Mouse (Mus musculus): ENCODE measurements around the gene Vmn1r21. TPM values are rescaled to one million over a fixed set of nuclear protein-coding genes. Genes with fewer than 3 reads are reported as not detected.

Gene Vmn1r21
- polyA plus RNA-seq, 1 experiment from 2014 or later, result not detected

GRCm38 (mm10) chr6:57805218-57806069 is 44.7 kb downstream of the Vmn1r21 start:
- Histone ChIP-seq H3K27ac (ENCODE audit: low read depth, low read length) (no peak overlapping the region), H3K4me3 (ENCODE audit: low read depth, low read length) (no peak overlapping the region), H3K27me3 (replicated peaks; ENCODE audit: control insufficient read depth, insufficient read depth, low read length) (no peaks in the 10 kb centered on the region), H3K9me3 (ENCODE audit: control insufficient read depth) (no peaks in the 10 kb centered on the region), H3K4me1 (replicated peaks; ENCODE audit: control insufficient read depth, insufficient read depth, low read length) (no peaks in the 10 kb centered on the region), H3K36me3 (ENCODE audit: control insufficient read depth, insufficient read depth) (no peaks in the 10 kb centered on the region), H3K4me2 (replicated peaks; ENCODE audit: low read depth) (no peak overlapping the region), H3K9ac (ENCODE audit: low read depth, low read length) (no peak overlapping the region)
- no peak for ATAC-seq
- WGBS, result 90% methylated on average over 5 of the region's 5 CpGs
- TF ChIP-seq CTCF (IDR thresholded peaks at IDR 0.05; ENCODE audit: low read depth), result no peak

DNA sequence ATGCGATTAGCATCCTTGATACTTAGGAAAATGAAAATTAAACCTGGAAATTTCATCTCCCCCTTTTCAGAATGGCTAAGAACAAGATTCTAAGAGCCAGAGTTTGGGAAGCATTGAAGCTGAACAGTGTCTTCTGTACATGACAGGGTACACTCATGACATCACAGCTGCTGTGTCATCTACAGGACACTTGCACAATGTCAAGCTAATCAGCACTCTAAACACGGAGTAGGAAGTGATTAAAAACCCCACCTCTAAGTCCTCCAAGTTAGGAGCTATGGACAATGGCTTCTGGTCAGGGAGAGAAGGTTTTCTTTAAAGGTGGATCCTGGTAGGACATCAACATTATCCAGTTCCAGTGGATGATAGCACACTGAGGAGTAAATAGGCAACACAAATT is 47.0 kb downstream of the Vmn1r21 start:
- H3K27ac ChIP-seq (ENCODE audit: low read depth, low read length), result no peak overlapping the region
- no peak overlapping the region for H3K9ac ChIP-seq (ENCODE audit: low read depth, low read length)
- no peak for ATAC-seq
- H3K36me3 ChIP-seq (ENCODE audit: control insufficient read depth, insufficient read depth), result no peaks in the 10 kb centered on the region
- H3K4me1 ChIP-seq (replicated peaks; ENCODE audit: control insufficient read depth, insufficient read depth, low read length), result no peaks in the 10 kb centered on the region
- no peaks in the 10 kb centered on the region for H3K27me3 ChIP-seq (replicated peaks; ENCODE audit: control insufficient read depth, insufficient read depth, low read length)
- no peak overlapping the region for H3K4me2 ChIP-seq (replicated peaks; ENCODE audit: low read depth)
- no peak for TF ChIP-seq CTCF (IDR thresholded peaks at IDR 0.05; ENCODE audit: low read depth)
- 65% methylated on average over 2 of the region's 2 CpGs for WGBS
- H3K9me3 ChIP-seq (ENCODE audit: control insufficient read depth), result no peaks in the 10 kb centered on the region
- H3K4me3 ChIP-seq (ENCODE audit: low read depth, low read length), result no peak overlapping the region

- no peaks in the 10 kb centered on the region for H3K4me1 ChIP-seq (replicated peaks; ENCODE audit: control insufficient read depth, insufficient read depth, low read length)
- no peaks in the 10 kb centered on the region for H3K27me3 ChIP-seq (replicated peaks; ENCODE audit: control insufficient read depth, insufficient read depth, low read length)
- no peak overlapping the region for H3K27ac ChIP-seq (ENCODE audit: low read depth, low read length)
- ATAC-seq, result no peak
- H3K4me2 ChIP-seq (replicated peaks; ENCODE audit: low read depth), result no peak overlapping the region
- 94% methylated on average over 1 of the region's 1 CpGs for WGBS
- H3K4me3 ChIP-seq (ENCODE audit: low read depth, low read length), result no peak overlapping the region
- no peaks in the 10 kb centered on the region for H3K36me3 ChIP-seq (ENCODE audit: control insufficient read depth, insufficient read depth)
- no peak overlapping the region for H3K9ac ChIP-seq (ENCODE audit: low read depth, low read length)
- no peak for TF ChIP-seq CTCF (IDR thresholded peaks at IDR 0.05; ENCODE audit: low read depth)
- no peaks in the 10 kb centered on the region for H3K9me3 ChIP-seq (ENCODE audit: control insufficient read depth)
Observed at GRCm38 (mm10) chr6:57798986-57799385, 51.2 kb downstream of the Vmn1r21 start.

DNA sequence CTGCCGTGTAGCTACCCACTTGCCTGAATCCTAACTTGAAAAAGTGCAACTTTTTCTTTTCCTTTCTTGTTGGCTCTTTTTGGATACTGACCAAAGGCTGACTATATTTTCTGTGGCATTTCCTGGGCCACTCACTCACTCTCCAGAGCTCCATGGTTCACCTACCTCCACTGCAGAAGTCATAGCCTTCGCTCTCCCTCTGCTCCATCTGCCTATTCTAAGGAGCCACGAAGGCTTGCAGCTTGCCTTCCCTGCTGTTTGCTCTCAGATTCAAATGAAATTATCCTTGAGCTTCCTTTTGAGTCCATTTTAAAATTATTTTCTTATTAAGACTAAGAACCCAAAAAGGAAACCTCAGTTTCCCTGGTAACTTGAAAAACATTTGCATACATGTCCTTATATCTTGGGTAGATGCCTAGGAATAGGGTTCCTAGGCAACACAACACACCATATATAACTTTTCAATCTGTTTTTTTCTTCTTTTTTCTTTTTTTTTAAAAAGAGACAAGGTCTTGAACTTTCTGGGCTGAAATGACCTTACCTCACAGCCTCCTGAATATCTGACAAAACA is 53.2 kb downstream of the Vmn1r21 start:
- no peaks in the 10 kb centered on the region for H3K4me1 ChIP-seq (replicated peaks; ENCODE audit: control insufficient read depth, insufficient read depth, low read length)
- TF ChIP-seq CTCF (IDR thresholded peaks at IDR 0.05; ENCODE audit: low read depth), result no peak
- H3K27ac ChIP-seq (ENCODE audit: low read depth, low read length), result no peak overlapping the region
- H3K36me3 ChIP-seq (ENCODE audit: control insufficient read depth, insufficient read depth), result no peaks in the 10 kb centered on the region
- H3K9me3 ChIP-seq (ENCODE audit: control insufficient read depth), result no peaks in the 10 kb centered on the region
- no peak for ATAC-seq
- H3K4me2 ChIP-seq (replicated peaks; ENCODE audit: low read depth), result no peak overlapping the region
- H3K27me3 ChIP-seq (replicated peaks; ENCODE audit: control insufficient read depth, insufficient read depth, low read length), result no peaks in the 10 kb centered on the region
- no peak overlapping the region for H3K9ac ChIP-seq (ENCODE audit: low read depth, low read length)
- 81% methylated on average over 3 of the region's 3 CpGs for WGBS
- no peak overlapping the region for H3K4me3 ChIP-seq (ENCODE audit: low read depth, low read length)

DNA sequence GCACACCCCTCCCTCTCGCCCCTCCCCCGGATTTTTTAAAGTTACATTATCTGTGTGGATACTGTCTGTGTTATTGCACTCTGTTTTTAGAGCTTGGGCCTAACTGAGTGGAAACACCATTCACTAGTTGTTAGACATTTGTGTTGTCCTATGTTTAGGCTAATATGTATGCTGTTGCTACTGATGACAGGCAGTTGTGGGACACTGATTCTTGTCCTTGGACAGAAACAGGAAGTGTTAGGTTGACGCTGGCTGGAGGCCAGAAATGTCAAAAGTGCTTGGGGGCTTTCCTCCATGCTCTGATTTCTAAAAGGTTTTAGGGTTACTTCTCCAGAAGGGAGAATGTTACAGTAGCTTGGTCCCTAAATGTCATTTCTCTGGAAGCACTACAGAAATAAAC is 54.3 kb downstream of the Vmn1r21 start:
- no peaks in the 10 kb centered on the region for H3K4me1 ChIP-seq (replicated peaks; ENCODE audit: control insufficient read depth, insufficient read depth, low read length)
- no peak for TF ChIP-seq CTCF (IDR thresholded peaks at IDR 0.05; ENCODE audit: low read depth)
- ATAC-seq, result no peak
- no peak overlapping the region for H3K9ac ChIP-seq (ENCODE audit: low read depth, low read length)
- no peak overlapping the region for H3K27ac ChIP-seq (ENCODE audit: low read depth, low read length)
- WGBS, result 64% methylated on average over 3 of the region's 3 CpGs
- H3K9me3 ChIP-seq (ENCODE audit: control insufficient read depth), result no peaks in the 10 kb centered on the region
- H3K4me3 ChIP-seq (ENCODE audit: low read depth, low read length), result no peak overlapping the region
- H3K4me2 ChIP-seq (replicated peaks; ENCODE audit: low read depth), result no peak overlapping the region
- no peaks in the 10 kb centered on the region for H3K36me3 ChIP-seq (ENCODE audit: control insufficient read depth, insufficient read depth)
- H3K27me3 ChIP-seq (replicated peaks; ENCODE audit: control insufficient read depth, insufficient read depth, low read length), result no peaks in the 10 kb centered on the region

Other genes with a start within 250 kb of the Vmn1r21 start
- gene Pyurf, start 158.3 kb downstream of the Vmn1r21 start, polyA plus RNA-seq (2015; fragmentation: Nextera tagmentation; extraction: Ambion mirVana), result 13.1 and 13.5 TPM in 2 replicates
- gene Lancl2, start 147.8 kb downstream of the Vmn1r21 start, polyA plus RNA-seq (2015; fragmentation: Nextera tagmentation; extraction: Ambion mirVana), result 7.0 and 7.4 TPM in 2 replicates
- 11.2 and 11.9 TPM in 2 replicates for gene Vopp1, start 25.2 kb downstream of the Vmn1r21 start, polyA plus RNA-seq (2015; fragmentation: Nextera tagmentation; extraction: Ambion mirVana)
- not detected in 2 replicates for gene Vmn1r22, start 57.7 kb upstream of the Vmn1r21 start, polyA plus RNA-seq (2015; fragmentation: Nextera tagmentation; extraction: Ambion mirVana)
- not detected in 2 replicates for gene Vmn1r23, start 76.5 kb upstream of the Vmn1r21 start, polyA plus RNA-seq (2015; fragmentation: Nextera tagmentation; extraction: Ambion mirVana)
- gene Vmn1r24, start 111.2 kb upstream of the Vmn1r21 start, polyA plus RNA-seq (2015; fragmentation: Nextera tagmentation; extraction: Ambion mirVana), result not detected in 2 replicates
- not detected in 2 replicates for gene Vmn1r25, start 130.5 kb upstream of the Vmn1r21 start, polyA plus RNA-seq (2015; fragmentation: Nextera tagmentation; extraction: Ambion mirVana)
- gene Vmn1r26, start 164.8 kb upstream of the Vmn1r21 start, polyA plus RNA-seq (2015; fragmentation: Nextera tagmentation; extraction: Ambion mirVana), result not detected in 2 replicates

Data from intestine, postnatal 0 days (tissue).